Mouse (Mus musculus) adipose tissue, adult 10 weeks (tissue): Measurements from ENCODE around the gene Slc26a10. TPM values are rescaled to one million over a fixed set of nuclear protein-coding genes. Genes with fewer than 3 reads are reported as not detected.

Experiments
- polyA plus RNA-seq: library from polyadenylated mRNA; stranded (reverse); fragments of 350-450 nt; fragmentation: Illumina TruSeq; extraction: RNeasy Lipid Tissue Mini Kit (QIAGEN cat#74804); gene quantifications from one replicate; pipeline ENCODE4 v1.2.3, GENCODE M21; 2014; ENCODE audit warnings: low read depth, low replicate concordance

Gene Slc26a10
- polyA plus RNA-seq: 1.5 TPM

DNA sequence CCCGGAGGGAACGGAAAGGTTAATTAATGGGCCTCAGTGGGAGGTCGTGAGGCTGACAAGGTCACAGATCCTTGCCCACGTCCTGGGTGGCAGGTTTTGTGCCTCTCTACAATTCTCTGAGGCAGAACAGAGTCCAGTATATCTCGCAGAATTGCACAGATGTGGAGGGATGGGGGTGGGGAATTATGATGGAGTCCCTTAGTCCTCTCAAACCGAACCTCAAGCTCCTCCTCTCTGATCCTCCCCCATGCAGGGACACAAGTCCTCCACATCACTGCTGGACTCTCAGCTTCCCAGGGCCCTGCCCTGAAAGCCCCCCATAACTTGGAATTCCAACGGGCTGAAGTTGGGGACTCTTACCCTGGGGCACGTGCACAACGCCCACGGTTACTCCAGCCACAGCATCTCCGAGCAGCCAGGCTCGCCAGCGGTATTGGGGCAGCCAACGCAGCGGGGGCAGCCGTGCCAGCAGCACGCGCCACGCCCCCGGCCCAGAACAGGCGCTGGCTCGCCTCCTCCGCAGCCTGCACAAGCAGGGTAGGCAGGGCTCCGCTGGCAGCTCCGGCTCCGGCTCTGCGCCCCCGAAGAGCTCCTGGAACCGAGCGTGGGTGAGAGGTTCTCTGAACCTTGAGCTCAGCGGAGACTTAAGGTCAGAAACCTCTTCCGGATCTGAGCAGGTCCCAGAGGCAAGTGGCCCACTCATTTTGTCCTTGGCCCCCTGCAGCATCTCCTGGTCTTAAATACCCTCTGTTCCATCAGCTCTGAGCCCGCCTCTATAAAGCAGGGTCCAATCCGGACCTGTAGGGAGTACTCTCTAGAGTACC lies at the start of gene Slc26a10:
Slc26a10 (minus strand) TSS at position 775 of the 824 bp plus-strand sequence.

GRCm38 (mm10) chr10:127211414-127211854 lies 31.0 kb upstream of the Slc26a10 start, which contains the start of gene Pip4k2c:
TSS of gene Pip4k2c (minus strand) at chr10:127211585.

GRCm38 (mm10) chr10:127195328-127196129 lies 15.1 kb upstream of the Slc26a10 start, which contains the start of gene Dtx3:
TSS of gene Dtx3 (minus strand) at chr10:127195728.

GRCm38 (mm10) chr10:127189651-127190381 lies 9.4 kb upstream of the Slc26a10 start, which contains the start of gene Arhgef25:
TSS of gene Arhgef25 (minus strand) at chr10:127190083.

DNA sequence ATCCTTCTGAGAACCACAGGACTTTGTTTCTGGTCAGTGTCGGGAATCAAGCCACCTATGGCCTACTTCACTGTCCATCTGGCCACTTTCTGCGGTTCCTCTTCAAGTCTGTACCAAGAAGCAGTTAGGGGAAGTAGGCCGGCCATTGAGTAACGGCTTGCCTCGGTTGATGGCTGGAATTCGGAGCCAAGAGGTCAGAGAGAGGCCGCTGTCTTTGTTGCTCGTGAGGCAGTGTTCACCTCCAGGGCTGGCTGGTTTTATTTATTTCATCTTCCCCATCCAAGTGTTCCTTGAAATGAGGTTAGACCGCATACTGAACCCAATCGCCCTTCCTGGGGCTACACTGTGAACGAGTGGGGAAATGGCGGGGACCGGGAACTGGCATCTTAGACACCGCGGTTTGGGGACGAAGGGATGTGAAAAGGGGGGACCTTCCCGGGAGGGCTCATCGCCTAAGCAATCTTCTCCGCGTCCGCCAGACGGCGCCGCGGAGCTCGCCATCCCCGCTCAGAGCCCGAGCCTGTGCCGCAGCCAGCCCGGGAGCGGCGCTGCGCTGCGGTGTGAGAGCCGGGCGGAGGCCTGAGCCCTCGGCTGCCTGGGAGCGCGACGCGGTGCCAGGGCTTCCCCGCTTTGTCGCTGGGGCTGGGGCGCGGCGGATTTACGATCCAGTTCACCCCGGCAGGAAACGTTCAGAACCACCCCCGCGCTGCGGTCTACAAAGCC lies 15.7 kb downstream of the Slc26a10 start, which contains the start of gene B4galnt1:
B4galnt1 (plus strand) TSS at position 595 of the 723 bp plus-strand sequence.

Other genes starting within 250 kb of the Slc26a10 start
- gene Ctdsp2, start 201.9 kb downstream of the Slc26a10 start, polyA plus RNA-seq: 107 TPM
- gene Avil, start 179.9 kb downstream of the Slc26a10 start, polyA plus RNA-seq: 0.19 TPM
- 25.2 TPM for gene Tsfm, start 149.8 kb downstream of the Slc26a10 start, polyA plus RNA-seq
- gene Mettl1, start 139.2 kb downstream of the Slc26a10 start, polyA plus RNA-seq: 26.8 TPM
- gene Eef1akmt3, start 139.1 kb downstream of the Slc26a10 start, polyA plus RNA-seq: 0.53 TPM
- 0.27 TPM for gene Cyp27b1, start 132.4 kb downstream of the Slc26a10 start, polyA plus RNA-seq
- 6.8 TPM for gene March9, start 120.5 kb downstream of the Slc26a10 start, polyA plus RNA-seq
- gene Cdk4, start 117.1 kb downstream of the Slc26a10 start, polyA plus RNA-seq: 186 TPM
- gene Tspan31, start 110.4 kb downstream of the Slc26a10 start, polyA plus RNA-seq: 87.3 TPM
- gene Agap2, start 105.4 kb downstream of the Slc26a10 start, polyA plus RNA-seq: 3.9 TPM
- 160 TPM for gene Os9, start 59.5 kb downstream of the Slc26a10 start, polyA plus RNA-seq
- gene B4galnt1, start 15.4 kb downstream of the Slc26a10 start, polyA plus RNA-seq: 73.3 TPM
- gene Arhgef25, start 9.4 kb upstream of the Slc26a10 start, polyA plus RNA-seq: 29.2 TPM
- 73.3 TPM for gene Dtx3, start 15.1 kb upstream of the Slc26a10 start, polyA plus RNA-seq
- 87.8 TPM for gene Pip4k2c, start 30.9 kb upstream of the Slc26a10 start, polyA plus RNA-seq
- gene Kif5a, start 82.7 kb upstream of the Slc26a10 start, polyA plus RNA-seq: 2.7 TPM
- 189 TPM for gene Dctn2, start 85.7 kb upstream of the Slc26a10 start, polyA plus RNA-seq
- gene Mbd6, start 108.4 kb upstream of the Slc26a10 start, polyA plus RNA-seq: 36.5 TPM
- gene Mars, start 131.1 kb upstream of the Slc26a10 start, polyA plus RNA-seq: 41.3 TPM
- 9.8 TPM for gene Arhgap9, start 141.3 kb upstream of the Slc26a10 start, polyA plus RNA-seq
- 9.5 TPM for gene Gli1, start 161.3 kb upstream of the Slc26a10 start, polyA plus RNA-seq
- gene Inhbe, start 173.8 kb upstream of the Slc26a10 start, polyA plus RNA-seq: not detected
- gene Inhbc, start 189.8 kb upstream of the Slc26a10 start, polyA plus RNA-seq: not detected
- 70.1 TPM for gene R3hdm2, start 199.7 kb upstream of the Slc26a10 start, polyA plus RNA-seq